Mouse (Mus musculus): ENCODE data around the gene Rtn4r. TPM values are rescaled to one million over a fixed set of nuclear protein-coding genes. Genes with fewer than 3 reads are reported as not detected.
A peak's percentile ranks its signal among the peaks of the same experiment; 100 is the strongest.

Gene Rtn4r
- total RNA-seq, 1 experiment = 0.22 TPM

- TF ChIP-seq CHD2 (IDR thresholded peaks at IDR 0.05; ENCODE audit: low read depth, low read length) (no peak), MAFK (IDR thresholded peaks at IDR 0.05; ENCODE audit: insufficient read depth, low read depth, low read length) (no peak), HCFC1 (IDR thresholded peaks at IDR 0.05; ENCODE audit: borderline replicate concordance, insufficient read depth, low read length) (no peak), ZC3H11A (IDR thresholded peaks at IDR 0.05; ENCODE audit: borderline replicate concordance, low read depth, low read length) (no peak), ZNF384 (IDR thresholded peaks at IDR 0.05; ENCODE audit: low read depth, low read length) (no peak)
- in situ Hi-C loops (cut with MboI; ENCODE audit: low sequenced_read_pairs in 2 of 2, unreplicated experiment in 2 of 2) = no loop called here
- H3K4me1 ChIP-seq (ENCODE audit: control insufficient read depth in 2 of 2, insufficient read depth in 2 of 2, low read length in 2 of 2, poor library complexity in 1 of 2) = no peaks in the 10 kb centered on the region
These were observed 41.7 kb downstream of the Rtn4r start for GRCm38 (mm10) chr16:18169156-18169555.

GRCm38 (mm10) chr16:18169776-18170175 lies 42.3 kb downstream of the Rtn4r start:
- Histone ChIP-seq H3K27ac (ENCODE audit: insufficient read depth, low read depth, low read length, poor library complexity, severe bottlenecking) (no peak overlapping the region), H3K4me1 (ENCODE audit: control insufficient read depth in 2 of 2, insufficient read depth in 2 of 2, low read length in 2 of 2, poor library complexity in 1 of 2) (no peaks in the 10 kb centered on the region), H3K36me3 (ENCODE audit: control insufficient read depth, insufficient read depth, low read length, poor library complexity, severe bottlenecking) (no peaks in the 10 kb centered on the region), H3K9me3 (ENCODE audit: control insufficient read depth, insufficient read depth, low read depth, low read length) (no peaks in the 10 kb centered on the region), H3K9ac (ENCODE audit: insufficient read depth, low read depth, low read length, poor library complexity, severe bottlenecking) (no peak overlapping the region), H3K4me3 (ENCODE audit: insufficient read depth in 1 of 2, low read depth in 1 of 2, low read length in 2 of 2, poor library complexity in 1 of 2, severe bottlenecking in 1 of 2) (no peak overlapping the region)
- in situ Hi-C loops (cut with MboI; ENCODE audit: low sequenced_read_pairs in 2 of 2, unreplicated experiment in 2 of 2) = no loop called here
- TF ChIP-seq MAFK (IDR thresholded peaks at IDR 0.05; ENCODE audit: insufficient read depth, low read depth, low read length) (no peak), HCFC1 (IDR thresholded peaks at IDR 0.05; ENCODE audit: borderline replicate concordance, insufficient read depth, low read length) (no peak), ZC3H11A (IDR thresholded peaks at IDR 0.05; ENCODE audit: borderline replicate concordance, low read depth, low read length) (no peak), ZNF384 (IDR thresholded peaks at IDR 0.05; ENCODE audit: low read depth, low read length) (no peak), CHD2 (IDR thresholded peaks at IDR 0.05; ENCODE audit: low read depth, low read length) (no peak)
- no peak for DNase-seq (ENCODE audit: low read depth, low spot score)

More at GRCm38 (mm10) chr16:18169156-18169555, 41.7 kb downstream of the Rtn4r start:
- Histone ChIP-seq H3K4me3 (ENCODE audit: insufficient read depth in 1 of 2, low read depth in 1 of 2, low read length in 2 of 2, poor library complexity in 1 of 2, severe bottlenecking in 1 of 2) (no peak overlapping the region), H3K9ac (ENCODE audit: insufficient read depth, low read depth, low read length, poor library complexity, severe bottlenecking) (no peak overlapping the region), H3K9me3 (ENCODE audit: control insufficient read depth, insufficient read depth, low read depth, low read length) (no peaks in the 10 kb centered on the region), H3K27ac (ENCODE audit: insufficient read depth, low read depth, low read length, poor library complexity, severe bottlenecking) (no peak overlapping the region), H3K36me3 (ENCODE audit: control insufficient read depth, insufficient read depth, low read length, poor library complexity, severe bottlenecking) (no peaks in the 10 kb centered on the region)
- no peak for DNase-seq (ENCODE audit: low read depth, low spot score)

- Histone ChIP-seq H3K9ac (ENCODE audit: insufficient read depth, low read depth, low read length, poor library complexity, severe bottlenecking) (no peak overlapping the region), H3K4me3 (ENCODE audit: insufficient read depth in 1 of 2, low read depth in 1 of 2, low read length in 2 of 2, poor library complexity in 1 of 2, severe bottlenecking in 1 of 2) (no peak overlapping the region), H3K27ac (ENCODE audit: insufficient read depth, low read depth, low read length, poor library complexity, severe bottlenecking) (no peak overlapping the region), H3K9me3 (ENCODE audit: control insufficient read depth, insufficient read depth, low read depth, low read length) (no peaks in the 10 kb centered on the region), H3K36me3 (ENCODE audit: control insufficient read depth, insufficient read depth, low read length, poor library complexity, severe bottlenecking) (no peaks in the 10 kb centered on the region), H3K4me1 (ENCODE audit: control insufficient read depth in 2 of 2, insufficient read depth in 2 of 2, low read length in 2 of 2, poor library complexity in 1 of 2) (no peaks in the 10 kb centered on the region)
- in situ Hi-C loops (cut with MboI; ENCODE audit: low sequenced_read_pairs in 2 of 2, unreplicated experiment in 2 of 2) = no loop called here
- peak; percentile 54 for DNase-seq (ENCODE audit: low read depth, low spot score)
- TF ChIP-seq MAFK (IDR thresholded peaks at IDR 0.05; ENCODE audit: insufficient read depth, low read depth, low read length) = no peak
- no peak for TF ChIP-seq ZNF384 (IDR thresholded peaks at IDR 0.05; ENCODE audit: low read depth, low read length)
- TF ChIP-seq CHD2 (IDR thresholded peaks at IDR 0.05; ENCODE audit: low read depth, low read length) = no peak
- no peak for TF ChIP-seq ZC3H11A (IDR thresholded peaks at IDR 0.05; ENCODE audit: borderline replicate concordance, low read depth, low read length)
- no peak for TF ChIP-seq HCFC1 (IDR thresholded peaks at IDR 0.05; ENCODE audit: borderline replicate concordance, insufficient read depth, low read length)
These were observed 44.9 kb downstream of the Rtn4r start for GRCm38 (mm10) chr16:18172266-18172855.

GRCm38 (mm10) chr16:18173231-18173630 lies 45.8 kb downstream of the Rtn4r start:
- H3K36me3 ChIP-seq (ENCODE audit: control insufficient read depth, insufficient read depth, low read length, poor library complexity, severe bottlenecking) = no peaks in the 10 kb centered on the region
- H3K9ac ChIP-seq (ENCODE audit: insufficient read depth, low read depth, low read length, poor library complexity, severe bottlenecking) = no peak overlapping the region
- H3K9me3 ChIP-seq (ENCODE audit: control insufficient read depth, insufficient read depth, low read depth, low read length) = no peaks in the 10 kb centered on the region
- no peak overlapping the region for H3K27ac ChIP-seq (ENCODE audit: insufficient read depth, low read depth, low read length, poor library complexity, severe bottlenecking)
- H3K4me1 ChIP-seq (ENCODE audit: control insufficient read depth in 2 of 2, insufficient read depth in 2 of 2, low read length in 2 of 2, poor library complexity in 1 of 2) = no peaks in the 10 kb centered on the region
- in situ Hi-C loops (cut with MboI; ENCODE audit: low sequenced_read_pairs in 2 of 2, unreplicated experiment in 2 of 2) = no loop called here
- no peak overlapping the region for H3K4me3 ChIP-seq (ENCODE audit: insufficient read depth in 1 of 2, low read depth in 1 of 2, low read length in 2 of 2, poor library complexity in 1 of 2, severe bottlenecking in 1 of 2)
- no peak for DNase-seq (ENCODE audit: low read depth, low spot score)
- no peak for TF ChIP-seq ZNF384 (IDR thresholded peaks at IDR 0.05; ENCODE audit: low read depth, low read length)
- TF ChIP-seq MAFK (IDR thresholded peaks at IDR 0.05; ENCODE audit: insufficient read depth, low read depth, low read length) = no peak
- TF ChIP-seq CHD2 (IDR thresholded peaks at IDR 0.05; ENCODE audit: low read depth, low read length) = no peak
- TF ChIP-seq ZC3H11A (IDR thresholded peaks at IDR 0.05; ENCODE audit: borderline replicate concordance, low read depth, low read length) = no peak
- no peak for TF ChIP-seq HCFC1 (IDR thresholded peaks at IDR 0.05; ENCODE audit: borderline replicate concordance, insufficient read depth, low read length)
